Mouse (Mus musculus): Measurements from ENCODE around the gene Ptch1.

DNA sequence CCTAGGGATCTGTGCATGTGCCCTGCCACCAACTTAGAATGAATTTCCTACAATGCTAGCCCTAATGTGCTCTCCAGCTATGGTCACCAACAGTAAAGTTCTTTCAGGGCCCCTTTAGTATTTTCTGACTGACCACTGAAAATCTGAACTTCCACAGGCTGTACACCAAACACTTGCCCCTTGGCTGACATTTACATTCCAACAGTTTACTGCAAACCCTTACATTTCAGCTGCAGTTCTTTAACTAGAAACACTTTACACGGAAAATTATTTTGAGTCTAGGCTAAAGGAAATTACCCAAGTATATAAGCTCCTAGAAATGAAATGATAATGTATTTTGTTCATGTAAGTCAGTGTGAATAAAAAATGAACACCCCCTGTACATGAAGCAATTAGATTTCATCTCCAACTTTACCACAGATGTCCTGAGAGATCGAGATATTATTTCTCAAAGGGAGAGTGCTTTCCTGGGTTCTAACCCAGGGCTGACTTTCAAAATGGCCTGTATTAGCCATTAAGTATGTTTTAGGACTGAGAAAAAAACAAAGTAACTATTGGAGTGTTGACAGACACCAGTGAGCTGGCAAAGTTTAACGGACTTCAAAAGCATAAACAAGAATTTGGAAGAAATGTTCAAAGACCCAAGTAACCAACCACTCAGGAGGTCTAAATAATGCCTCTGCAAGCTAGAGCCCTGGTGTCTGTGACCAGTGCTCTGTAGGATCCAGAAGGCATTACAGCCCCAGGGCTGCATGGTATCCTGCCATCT, 43.6 kb downstream of the Ptch1 start:
- no peak for TF ChIP-seq CTCF (IDR thresholded peaks at IDR 0.05; ENCODE audit: control insufficient read depth, insufficient read depth, insufficient replicate concordance, low read depth, low read length)
- TF ChIP-seq POLR2A (IDR thresholded peaks at IDR 0.05; ENCODE audit: control insufficient read depth, low read depth, low read length) = no peak
